20 mouse cellular contexts compared by ENCODE assay signal in the genomic region with DNA sequence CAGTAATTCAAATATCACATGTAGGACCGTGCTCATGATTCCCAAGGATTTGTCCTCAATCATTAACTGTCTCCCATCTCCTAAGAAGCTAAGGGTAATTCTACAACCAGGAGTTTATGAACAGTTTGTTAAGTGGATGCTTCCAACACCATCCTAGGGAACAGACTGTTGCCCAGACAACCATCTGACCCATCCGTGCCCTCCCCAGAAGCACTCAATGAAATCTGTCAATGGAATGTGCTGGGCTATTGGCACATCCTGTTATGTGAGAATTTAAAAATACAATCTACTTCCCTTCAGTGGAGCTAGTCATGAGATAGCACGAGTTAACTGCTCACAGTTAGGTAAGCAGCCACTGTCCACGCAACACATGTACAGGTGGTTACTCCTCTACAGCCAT. TPM values are rescaled to one million over a fixed set of nuclear protein-coding genes. Genes with fewer than 3 reads are reported as not detected.
DNase-seq lines count a peak whose midpoint lies in the region; ATAC-seq and TF ChIP-seq lines count a peak whose summit lies in the region.
"Had no signal": no experiment of that assay in that cellular context is flagged by ENCODE, and none has a peak within 500 bp of the region (broad histone marks: within the 10 kb centered on the region; RNA-seq: fewer than 3 reads in every experiment).

No protein-coding gene starts in this region.

- no peaks in the 10 kb centered on the region for H3K9me3 ChIP-seq in forebrain, postnatal 0 days (ENCODE audit: low read length)
- no peaks in the 10 kb centered on the region for H3K9me3 ChIP-seq in forebrain, embryonic 12.5 days
- H3K9me3 ChIP-seq in heart, postnatal 0 days (replicated peaks; ENCODE audit: control insufficient read depth, low read length), result no peaks in the 10 kb centered on the region
- H3K9me3 ChIP-seq: heart, embryonic 10.5 days; heart, embryonic 15.5 days; hindbrain, embryonic 13.5 days had no signal

- TF ChIP-seq EP300 in heart, postnatal 0 days (IDR thresholded peaks at IDR 0.05; ENCODE audit: low read depth), result no peak

- no peak for TF ChIP-seq CTCF in forebrain, postnatal 0 days (IDR thresholded peaks at IDR 0.05; ENCODE audit: low read depth)
- no peak for TF ChIP-seq CTCF in heart, postnatal 0 days (IDR thresholded peaks at IDR 0.05; ENCODE audit: low read depth)
- TF ChIP-seq CTCF in testis, adult 2 months (IDR thresholded peaks at IDR 0.05; ENCODE audit: control insufficient read depth, insufficient read depth, insufficient replicate concordance, low read depth, low read length), result no peak

- no peaks in the 10 kb centered on the region for H3K27me3 ChIP-seq in forebrain, postnatal 0 days (ENCODE audit: insufficient read depth, low read length)
- no peaks in the 10 kb centered on the region for H3K27me3 ChIP-seq in forebrain, embryonic 12.5 days
- no peaks in the 10 kb centered on the region for H3K27me3 ChIP-seq in heart, postnatal 0 days (ENCODE audit: control insufficient read depth, insufficient read depth, low read length)
- no peaks in the 10 kb centered on the region for H3K27me3 ChIP-seq in testis, adult 2 months (ENCODE audit: control insufficient read depth, insufficient read depth, low read length)
- H3K27me3 ChIP-seq: heart, embryonic 15.5 days; hindbrain, embryonic 13.5 days had no signal

- H3K9ac ChIP-seq in forebrain, postnatal 0 days, result no peak overlapping the region
- H3K9ac ChIP-seq in forebrain, embryonic 12.5 days, result no peak overlapping the region
- H3K9ac ChIP-seq in heart, postnatal 0 days (replicated peaks; ENCODE audit: low read depth, low read length), result no peak overlapping the region
- H3K9ac ChIP-seq: heart, embryonic 15.5 days; hindbrain, embryonic 13.5 days had no signal

- WGBS in forebrain, postnatal 0 days, result 80% methylated on average over 4 of the region's 4 CpGs
- 85% methylated on average over 4 of the region's 4 CpGs for WGBS in forebrain, embryonic 12.5 days
- 46% methylated on average over 4 of the region's 4 CpGs for WGBS in heart, postnatal 0 days

- H3K4me2 ChIP-seq in forebrain, postnatal 0 days (ENCODE audit: low read depth), result no peak overlapping the region
- H3K4me2 ChIP-seq in forebrain, embryonic 12.5 days, result no peak overlapping the region
- no peak overlapping the region for H3K4me2 ChIP-seq in heart, postnatal 0 days (ENCODE audit: low read depth, low read length)
- H3K4me2 ChIP-seq: heart, embryonic 15.5 days; hindbrain, embryonic 13.5 days had no signal

- 0 out of 2 replicates have a peak, but pooled peaks cover 3% of the 10 kb centered on the region for H3K4me1 ChIP-seq in forebrain, postnatal 0 days (ENCODE audit: insufficient read depth)
- H3K4me1 ChIP-seq in forebrain, embryonic 12.5 days, result peaks cover 23% of the 10 kb centered on the region
- peaks cover 27% of the 10 kb centered on the region for H3K4me1 ChIP-seq in heart, postnatal 0 days (ENCODE audit: control insufficient read depth, insufficient read depth)
- H3K4me1 ChIP-seq in testis, adult 2 months (ENCODE audit: control insufficient read depth, insufficient read depth, low read length), result peaks cover 6% of the 10 kb centered on the region

- no peak overlapping the region for H3K4me3 ChIP-seq in forebrain, postnatal 0 days (ENCODE audit: low read depth, low read length)
- H3K4me3 ChIP-seq in forebrain, embryonic 12.5 days (replicated peaks), result no peak overlapping the region
- no peak overlapping the region for H3K4me3 ChIP-seq in heart, postnatal 0 days (ENCODE audit: low read depth, low read length)
- no peak overlapping the region for H3K4me3 ChIP-seq in testis, adult 2 months (ENCODE audit: control insufficient read depth, low read depth, low read length)
- H3K4me3 ChIP-seq: embryonic facial prominence, embryonic 10.5 days; heart, embryonic 10.5 days; heart, embryonic 15.5 days; hindbrain, embryonic 13.5 days had no signal

- 0 out of 2 replicates have a peak, but pooled peaks cover 2% of the 10 kb centered on the region for H3K36me3 ChIP-seq in forebrain, postnatal 0 days (ENCODE audit: insufficient read depth)
- no peaks in the 10 kb centered on the region for H3K36me3 ChIP-seq in forebrain, embryonic 12.5 days (replicated peaks)
- no peaks in the 10 kb centered on the region for H3K36me3 ChIP-seq in heart, postnatal 0 days (replicated peaks; ENCODE audit: control insufficient read depth, insufficient read depth, low read length)
- no peaks in the 10 kb centered on the region for H3K36me3 ChIP-seq in testis, adult 2 months (ENCODE audit: control insufficient read depth, insufficient read depth, low read length)
- H3K36me3 ChIP-seq: embryonic facial prominence, embryonic 10.5 days; heart, embryonic 10.5 days; heart, embryonic 15.5 days; hindbrain, embryonic 13.5 days had no signal

- TF ChIP-seq POLR2A in testis, adult 2 months (IDR thresholded peaks at IDR 0.05; ENCODE audit: control insufficient read depth, low read depth, low read length), result no peak

- peak; percentile 16 for DNase-seq in forebrain, postnatal 0 days
- no peak for DNase-seq in heart, postnatal 0 days (ENCODE audit: low spot score)
- no peak for DNase-seq in heart, postnatal 10 days
- no peak for DNase-seq in testis, postnatal 10 days (ENCODE audit: low spot score)
- DNase-seq in brain, embryonic 18.5 days (ENCODE audit: low read depth, low spot score), result peak; percentile 4
- DNase-seq in ovary, postnatal 14 days (ENCODE audit: low spot score), result no peak
- DNase-seq: adrenal gland, postnatal 10 days; cerebellum, adult 18-20 months; cerebellum, postnatal 10 days; gastrocnemius, postnatal 36 days; heart, adult 18-20 months; kidney, adult 11 months; kidney, adult 9 months had no signal

- intact Hi-C loops in heart, postnatal 10 days (cut with DNase I), result loop anchor here (5.0 kb wide), 1 partner anchor 78 kb away; no protein-coding TSS in a partner anchor

- 0 out of 2 replicates have a peak, but pooled peaks have one; percentile 47 for ATAC-seq in forebrain, postnatal 0 days
- ATAC-seq in forebrain, embryonic 12.5 days (ENCODE audit: low FRiP score), result no peak
- ATAC-seq in heart, postnatal 0 days (ENCODE audit: insufficient read depth, low read depth), result peak; percentile 34; the same call in 1 of the 2 replicates
- ATAC-seq: hindbrain, postnatal 0 days had no signal

- H3K27ac ChIP-seq in forebrain, postnatal 0 days (ENCODE audit: low read depth, low read length), result no peak overlapping the region
- H3K27ac ChIP-seq in forebrain, embryonic 12.5 days, result no peak overlapping the region
- H3K27ac ChIP-seq in heart, postnatal 0 days (ENCODE audit: low read depth), result no peak overlapping the region
- peak overlapping the region; percentile 29; the same call in 1 of the 2 replicates for H3K27ac ChIP-seq in testis, adult 2 months (ENCODE audit: control insufficient read depth, insufficient read depth, low read depth, low read length)
- H3K27ac ChIP-seq: embryonic facial prominence, embryonic 10.5 days; heart, embryonic 10.5 days; heart, embryonic 15.5 days; hindbrain, embryonic 13.5 days; hindbrain, postnatal 0 days had no signal

RNA-seq across cellular contexts. Expression of gene Smurf1, which starts 56.1 kb away (rescaled TPM):
- total RNA-seq in forebrain, postnatal 0 days (2014; rRNA removed), result 49.2 and 55.5 TPM in 2 replicates
- 15.3 and 21.6 TPM in 2 replicates for polyA plus RNA-seq in forebrain, postnatal 0 days (2015; fragmentation: Nextera tagmentation; extraction: Ambion mirVana)
- polyA plus RNA-seq in forebrain, embryonic 12.5 days (2016; fragmentation: Nextera tagmentation; extraction: Ambion mirVana), result 22.7 and 24.7 TPM in 2 replicates
- total RNA-seq in heart, postnatal 0 days (2014; rRNA removed; ENCODE audit: low replicate concordance), result 21.3 and 29.9 TPM in 2 replicates
- polyA plus RNA-seq in heart, postnatal 0 days (2015; fragmentation: Nextera tagmentation; extraction: Ambion mirVana), result 7.0 and 9.1 TPM in 2 replicates
- 10 to 100 TPM; 28.7 to 33.6 TPM for total RNA-seq in heart, postnatal 10 days (2021)
- 30.4 and 33.8 TPM in 2 replicates for polyA plus RNA-seq in testis, adult 2 months (2012; rRNA removed)

Comparison
In these comparisons a context has a peak if more than half of its experiments do, and no peak if none do; other contexts are left out.
1. DNase-seq: peak in forebrain, postnatal 0 days (single experiment) and brain, embryonic 18.5 days (single experiment); none in heart, postnatal 0 days (single experiment), heart, postnatal 10 days (0 of 2), testis, postnatal 10 days (single experiment) and ovary, postnatal 14 days (single experiment).